Mouse (Mus musculus): ENCODE measurements around the gene Fgg. TPM values are rescaled to one million over a fixed set of nuclear protein-coding genes. Genes with fewer than 3 reads are reported as not detected.
A peak's percentile ranks its signal among the peaks of the same experiment; 100 is the strongest.

The Fgg gene
- polyA plus RNA-seq, 1 experiment from 2014 or later: not detected

- no peaks in the 10 kb centered on the region for H3K27me3 ChIP-seq (ENCODE audit: poor library complexity, severe bottlenecking)
- 86% methylated on average over 11 of the region's 11 CpGs for WGBS
- H3K4me3 ChIP-seq: no peak overlapping the region
- H3K36me3 ChIP-seq (replicated peaks): no peaks in the 10 kb centered on the region
- no peak for DNase-seq (ENCODE audit: extremely low spot score, low spot score)
- no peaks in the 10 kb centered on the region for H3K9me3 ChIP-seq
- H3K4me1 ChIP-seq: no peaks in the 10 kb centered on the region
- no peak overlapping the region for H3K27ac ChIP-seq
Measured at GRCm38 (mm10) chr3:83010291-83010690, 2.8 kb downstream of the Fgg start.

GRCm38 (mm10) chr3:83011136-83011535, 3.6 kb downstream of the Fgg start:
- no peak overlapping the region for H3K27ac ChIP-seq
- WGBS: 94% methylated on average over 4 of the region's 4 CpGs
- H3K36me3 ChIP-seq (replicated peaks): no peaks in the 10 kb centered on the region
- H3K9me3 ChIP-seq: no peaks in the 10 kb centered on the region
- H3K4me3 ChIP-seq: no peak overlapping the region
- H3K4me1 ChIP-seq: no peaks in the 10 kb centered on the region
- DNase-seq (ENCODE audit: extremely low spot score, low spot score): no peak
- H3K27me3 ChIP-seq (ENCODE audit: poor library complexity, severe bottlenecking): no peaks in the 10 kb centered on the region

- no peaks in the 10 kb centered on the region for H3K9me3 ChIP-seq
- no peaks in the 10 kb centered on the region for H3K4me1 ChIP-seq
- H3K27ac ChIP-seq: no peak overlapping the region
- H3K4me3 ChIP-seq: no peak overlapping the region
- WGBS: 81% methylated on average over 4 of the region's 4 CpGs
- H3K27me3 ChIP-seq (ENCODE audit: poor library complexity, severe bottlenecking): no peaks in the 10 kb centered on the region
- DNase-seq (ENCODE audit: extremely low spot score, low spot score): no peak
- H3K36me3 ChIP-seq (replicated peaks): no peaks in the 10 kb centered on the region
Measured at GRCm38 (mm10) chr3:83011565-83011964, 4.0 kb downstream of the Fgg start.

- Histone ChIP-seq H3K27ac (no peak overlapping the region), H3K4me3 (no peak overlapping the region), H3K9me3 (no peaks in the 10 kb centered on the region), H3K36me3 (replicated peaks) (no peaks in the 10 kb centered on the region), H3K27me3 (ENCODE audit: poor library complexity, severe bottlenecking) (no peaks in the 10 kb centered on the region), H3K4me1 (no peaks in the 10 kb centered on the region)
- 90% methylated on average over 19 of the region's 19 CpGs for WGBS
- DNase-seq (ENCODE audit: extremely low spot score, low spot score): no peak
Measured at GRCm38 (mm10) chr3:83012636-83013035, 5.1 kb downstream of the Fgg start.

- no peaks in the 10 kb centered on the region for H3K27me3 ChIP-seq (ENCODE audit: poor library complexity, severe bottlenecking)
- WGBS: 89% methylated on average over 10 of the region's 10 CpGs
- H3K4me3 ChIP-seq: no peak overlapping the region
- H3K9me3 ChIP-seq: no peaks in the 10 kb centered on the region
- no peak overlapping the region for H3K27ac ChIP-seq
- H3K4me1 ChIP-seq: no peaks in the 10 kb centered on the region
- DNase-seq (ENCODE audit: extremely low spot score, low spot score): no peak
- H3K36me3 ChIP-seq (replicated peaks): no peaks in the 10 kb centered on the region
Measured at GRCm38 (mm10) chr3:83013951-83014350, 6.4 kb downstream of the Fgg start.

GRCm38 (mm10) chr3:83016236-83016635, 8.7 kb downstream of the Fgg start:
- H3K36me3 ChIP-seq (replicated peaks): no peaks in the 10 kb centered on the region
- H3K4me1 ChIP-seq: no peaks in the 10 kb centered on the region
- DNase-seq (ENCODE audit: extremely low spot score, low spot score): no peak
- H3K9me3 ChIP-seq: no peaks in the 10 kb centered on the region
- no peaks in the 10 kb centered on the region for H3K27me3 ChIP-seq (ENCODE audit: poor library complexity, severe bottlenecking)
- 92% methylated on average over 1 of the region's 1 CpGs for WGBS
- no peak overlapping the region for H3K27ac ChIP-seq
- no peak overlapping the region for H3K4me3 ChIP-seq

- no peak overlapping the region for H3K27ac ChIP-seq
- no peak for DNase-seq (ENCODE audit: extremely low spot score, low spot score)
- no peaks in the 10 kb centered on the region for H3K4me1 ChIP-seq
- no peaks in the 10 kb centered on the region for H3K36me3 ChIP-seq (replicated peaks)
- no peak overlapping the region for H3K4me3 ChIP-seq
- 75% methylated on average over 2 of the region's 2 CpGs for WGBS
- no peaks in the 10 kb centered on the region for H3K9me3 ChIP-seq
- H3K27me3 ChIP-seq (ENCODE audit: poor library complexity, severe bottlenecking): no peaks in the 10 kb centered on the region
Measured at GRCm38 (mm10) chr3:83020387-83020786, 12.9 kb downstream of the Fgg start.

- DNase-seq (ENCODE audit: extremely low spot score, low spot score): no peak
- no peak overlapping the region for H3K4me3 ChIP-seq
- WGBS: 94% methylated on average over 5 of the region's 5 CpGs
- H3K36me3 ChIP-seq (replicated peaks): no peaks in the 10 kb centered on the region
- no peaks in the 10 kb centered on the region for H3K9me3 ChIP-seq
- no peaks in the 10 kb centered on the region for H3K4me1 ChIP-seq
- H3K27ac ChIP-seq: no peak overlapping the region
- no peaks in the 10 kb centered on the region for H3K27me3 ChIP-seq (ENCODE audit: poor library complexity, severe bottlenecking)
Measured at GRCm38 (mm10) chr3:83021176-83021575, 13.7 kb downstream of the Fgg start.

- WGBS: 76% methylated on average over 6 of the region's 6 CpGs
- Histone ChIP-seq H3K4me3 (no peak overlapping the region), H3K9me3 (no peaks in the 10 kb centered on the region), H3K4me1 (peaks cover 4% of the 10 kb centered on the region; the same call in 1 of the 2 replicates), H3K27ac (no peak overlapping the region), H3K36me3 (replicated peaks) (no peaks in the 10 kb centered on the region), H3K27me3 (ENCODE audit: poor library complexity, severe bottlenecking) (no peaks in the 10 kb centered on the region)
- no peak for DNase-seq (ENCODE audit: extremely low spot score, low spot score)
Measured at GRCm38 (mm10) chr3:83025036-83025435, 17.5 kb downstream of the Fgg start.

GRCm38 (mm10) chr3:83025475-83026301, 18.2 kb downstream of the Fgg start, which contains the start of gene Fga:
Gene Fga, plus strand, starts transcription at chr3:83026076.
- Histone ChIP-seq H3K9me3 (no peaks in the 10 kb centered on the region), H3K4me3 (no peak within 1 kb of the TSS), H3K36me3 (replicated peaks) (no peaks in the 10 kb centered on the region), H3K4me1 (peaks cover 4% of the 10 kb centered on the region; the same call in 1 of the 2 replicates), H3K27me3 (ENCODE audit: poor library complexity, severe bottlenecking) (no peaks in the 10 kb centered on the region), H3K27ac (no peak within 1 kb of the TSS)
- WGBS: 82% methylated on average over 9 of the region's 9 CpGs
- DNase-seq (ENCODE audit: extremely low spot score, low spot score): no peak

GRCm38 (mm10) chr3:83027546-83028251, 20.2 kb downstream of the Fgg start:
- H3K27me3 ChIP-seq (ENCODE audit: poor library complexity, severe bottlenecking): no peaks in the 10 kb centered on the region
- no peaks in the 10 kb centered on the region for H3K36me3 ChIP-seq (replicated peaks)
- no peak for DNase-seq (ENCODE audit: extremely low spot score, low spot score)
- WGBS: 91% methylated on average over 9 of the region's 9 CpGs
- no peak overlapping the region for H3K4me3 ChIP-seq
- no peaks in the 10 kb centered on the region for H3K9me3 ChIP-seq
- H3K4me1 ChIP-seq: peaks cover 4% of the 10 kb centered on the region; the same call in 1 of the 2 replicates
- no peak overlapping the region for H3K27ac ChIP-seq

GRCm38 (mm10) chr3:83030331-83030730, 22.8 kb downstream of the Fgg start:
- 88% methylated on average over 4 of the region's 4 CpGs for WGBS
- Histone ChIP-seq H3K9me3 (no peaks in the 10 kb centered on the region), H3K27ac (no peak overlapping the region), H3K4me1 (peaks cover 10% of the 10 kb centered on the region), H3K27me3 (ENCODE audit: poor library complexity, severe bottlenecking) (no peaks in the 10 kb centered on the region), H3K36me3 (replicated peaks) (no peaks in the 10 kb centered on the region), H3K4me3 (no peak overlapping the region)
- DNase-seq (ENCODE audit: extremely low spot score, low spot score): no peak

- Histone ChIP-seq H3K36me3 (replicated peaks) (no peaks in the 10 kb centered on the region), H3K9me3 (no peaks in the 10 kb centered on the region), H3K27ac (no peak overlapping the region), H3K4me1 (peaks cover 6% of the 10 kb centered on the region), H3K27me3 (ENCODE audit: poor library complexity, severe bottlenecking) (no peaks in the 10 kb centered on the region), H3K4me3 (peak overlapping the region; percentile 30)
- WGBS: 47% methylated on average over 13 of the region's 13 CpGs
- peak; percentile 15 for DNase-seq (ENCODE audit: extremely low spot score, low spot score)
Measured at GRCm38 (mm10) chr3:83032746-83033308, 25.3 kb downstream of the Fgg start.
